Mouse (Mus musculus) spleen, postnatal 36 days (tissue): ENCODE data around the gene Col16a1.

ENCODE experiments used
- DNase-seq, 2 experiments: peaks; one replicate each; pipeline ENCODE4 v3.0.0; 2022; ENCODE audit warnings: low spot score in 2 of 2, mixed read lengths in 1 of 2

Col16a1 gene

DNA sequence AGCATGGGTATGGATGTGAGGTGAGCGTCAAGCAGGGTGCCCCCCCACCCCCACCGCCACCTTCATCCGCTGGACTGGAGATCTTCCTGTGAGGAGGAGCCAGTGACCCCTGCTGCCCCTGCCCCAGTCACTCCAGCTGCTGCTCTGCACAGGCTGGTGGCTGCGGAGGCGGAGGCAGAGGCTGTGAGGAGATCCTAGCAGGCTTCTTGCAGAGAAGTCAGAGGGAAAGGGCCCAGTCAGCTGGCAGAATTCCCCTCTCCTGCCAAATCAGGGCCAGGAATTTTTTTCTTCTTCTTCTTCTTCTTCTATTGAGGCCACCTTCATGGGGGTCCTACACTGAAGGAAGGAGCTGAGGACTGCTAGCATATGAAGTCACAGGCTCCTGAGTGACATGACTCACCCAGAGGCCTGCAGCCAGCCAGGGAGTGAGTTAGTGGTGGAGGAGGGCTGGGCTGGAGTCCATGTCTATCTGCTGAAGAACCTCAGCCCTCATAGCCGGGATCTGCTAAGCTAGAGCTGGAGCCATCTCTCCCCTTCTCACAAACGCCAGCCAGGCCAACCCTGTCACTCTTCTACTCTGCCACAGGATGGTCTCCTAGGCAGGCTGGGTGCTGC, 36.8 kb downstream of the Col16a1 start:
- no peak for DNase-seq

DNA sequence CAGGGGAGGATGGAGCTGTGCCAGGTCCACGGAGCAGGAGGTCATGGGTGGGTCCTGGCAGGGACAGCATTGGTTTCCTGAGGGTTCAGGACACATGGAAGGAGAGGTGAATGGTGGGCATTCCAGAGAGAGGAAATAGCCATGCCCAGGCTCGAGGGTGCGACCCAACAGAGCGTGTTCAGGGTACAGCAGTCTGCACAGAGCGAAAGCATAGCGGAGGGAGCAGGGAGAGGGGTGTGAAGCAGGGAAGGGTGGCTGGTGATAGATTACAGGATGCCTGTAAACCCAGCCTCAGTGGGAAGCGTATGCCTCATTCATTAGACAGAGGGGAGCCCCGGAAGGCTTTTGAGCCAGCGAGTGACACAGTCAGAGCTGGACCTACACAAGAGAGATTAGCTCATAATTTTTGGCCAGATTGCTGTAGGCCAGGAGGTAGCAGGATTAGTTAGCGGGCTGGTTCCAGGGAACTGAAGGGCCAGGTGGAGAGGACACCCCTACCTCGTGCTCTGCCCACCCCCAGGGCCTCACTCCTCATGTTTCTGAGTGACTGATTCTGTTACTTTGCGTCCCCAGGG, 37.7 kb downstream of the Col16a1 start:
- no peak for DNase-seq

DNA sequence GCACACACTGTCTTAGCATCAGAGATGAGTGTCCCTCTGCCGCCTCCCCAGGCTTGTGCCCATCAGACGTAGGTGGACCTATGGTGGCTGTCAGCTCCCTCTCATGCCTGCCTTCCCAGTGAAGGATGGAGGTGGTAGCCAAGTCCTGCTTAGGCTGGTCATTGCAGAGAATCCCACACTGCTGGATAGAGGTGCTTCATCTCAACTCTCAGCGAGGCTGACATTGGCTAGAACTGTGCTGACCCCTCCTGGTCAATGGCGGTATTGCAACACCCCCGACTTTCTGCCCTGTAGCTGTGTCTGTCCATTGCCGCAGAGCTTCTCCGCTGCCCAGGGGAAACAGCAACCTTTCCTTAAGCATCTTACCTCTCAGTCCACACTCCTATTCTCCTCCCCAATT, 39.7 kb downstream of the Col16a1 start:
- peak; percentile 70 to 72 for DNase-seq

DNA sequence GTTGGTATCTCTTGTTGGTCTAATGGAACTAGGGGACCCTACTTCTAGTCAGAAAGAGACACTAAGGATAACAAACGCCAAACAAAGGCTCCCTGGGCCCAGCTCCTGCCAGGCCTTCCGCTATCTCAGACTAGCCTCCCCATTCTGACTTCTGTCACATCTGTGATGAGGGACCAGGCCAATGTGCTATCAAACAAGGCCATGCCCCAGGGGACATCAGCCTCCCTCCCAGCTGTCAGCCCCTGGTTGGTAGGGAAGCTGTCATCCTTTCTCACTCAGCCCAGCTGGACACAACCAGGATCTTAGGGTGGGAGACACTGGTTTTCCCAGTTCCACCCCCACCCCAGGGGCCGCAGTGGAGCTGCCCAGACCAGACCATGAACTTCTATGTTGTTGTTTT, 47.5 kb downstream of the Col16a1 start:
- DNase-seq = no peak

DNA sequence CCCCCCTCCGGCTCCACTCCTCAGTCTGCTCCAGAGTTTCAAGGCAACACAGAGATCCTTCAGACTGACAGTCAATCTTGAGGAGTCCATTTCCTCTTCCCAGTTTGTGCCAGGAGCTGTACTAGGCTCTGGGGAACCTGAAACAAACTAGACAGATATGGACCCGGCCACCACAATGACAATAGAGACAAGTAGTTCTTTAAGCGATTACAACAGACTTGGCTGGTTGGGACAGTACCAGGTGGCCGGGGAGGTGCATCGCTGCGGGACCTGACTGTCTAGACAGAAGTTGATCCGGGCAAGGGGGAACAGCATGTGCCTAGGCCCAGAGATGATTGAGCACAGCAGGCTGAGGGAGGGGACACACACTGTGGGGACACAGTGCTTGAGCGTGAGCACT, 53.5 kb downstream of the Col16a1 start:
- DNase-seq = no peak

DNA sequence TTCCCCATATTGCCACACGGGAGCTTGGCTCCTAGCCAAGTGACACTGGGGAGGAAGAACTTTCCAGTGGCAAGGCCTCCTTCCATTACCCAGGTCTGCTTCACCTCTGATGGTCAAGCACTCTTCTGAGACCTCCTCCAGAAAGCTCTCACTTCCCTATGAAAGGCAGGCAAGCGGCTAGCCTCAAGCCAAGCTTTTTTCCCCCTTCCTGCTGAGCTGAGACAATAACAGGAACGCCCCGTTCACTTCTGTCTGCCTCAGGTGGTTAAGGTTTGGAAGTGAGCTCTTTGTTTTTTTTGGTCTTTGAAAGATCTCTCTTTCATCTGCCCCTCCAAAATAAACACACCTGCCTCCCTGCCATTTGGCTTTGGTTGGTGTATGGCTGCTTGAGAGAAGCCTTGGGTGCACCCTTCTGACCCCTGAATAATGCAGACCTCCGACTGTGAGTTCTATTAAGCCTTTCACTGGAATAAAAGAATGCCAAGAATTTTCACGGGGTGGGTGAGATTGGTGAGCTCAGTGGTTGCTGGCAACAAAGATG, 54.5 kb downstream of the Col16a1 start, which contains the start of gene Pef1:
Gene Pef1, plus strand, starts transcription at position 448 of the 541 bp plus-strand sequence.
- DNase-seq = no peak

DNA sequence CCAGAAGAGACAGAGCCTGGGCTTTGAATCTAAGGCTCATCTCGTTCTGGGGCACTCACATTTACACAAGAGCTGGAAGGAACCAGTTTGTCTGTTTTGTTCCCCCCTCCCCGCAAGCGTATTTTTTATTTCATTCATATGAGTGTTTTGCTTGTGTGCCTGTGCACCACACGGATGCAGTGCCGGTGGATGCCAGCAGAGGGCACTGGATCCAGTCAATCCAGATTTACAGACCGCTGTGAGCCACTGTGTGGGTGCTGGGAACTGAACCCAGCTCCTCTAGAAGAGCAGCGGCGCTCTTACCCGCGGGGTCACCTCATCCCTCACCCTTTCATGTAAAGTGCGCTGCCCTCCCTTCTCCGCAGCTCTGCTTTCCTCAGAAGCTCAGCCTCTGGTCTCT, 56.0 kb downstream of the Col16a1 start:
- no peak for DNase-seq

DNA sequence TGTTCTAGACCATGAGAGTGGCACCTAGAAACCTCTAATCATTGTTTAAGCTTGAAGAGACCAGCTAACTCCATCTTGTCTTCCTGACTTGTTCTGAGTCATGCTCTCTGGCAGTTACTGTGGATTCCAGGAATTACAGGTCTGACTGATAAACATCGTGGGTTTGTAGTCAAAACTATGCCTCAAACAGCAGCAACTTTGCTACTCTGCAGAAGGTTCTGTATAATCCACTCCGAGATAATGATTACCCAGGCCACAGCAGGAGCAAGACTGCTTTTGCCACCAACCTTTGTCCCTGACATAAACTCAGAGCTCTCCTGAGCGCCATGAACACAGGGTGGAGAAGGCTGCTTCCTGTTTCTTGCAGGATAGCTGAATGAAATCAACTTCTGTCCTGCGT, 56.9 kb downstream of the Col16a1 start:
- DNase-seq = no peak

DNA sequence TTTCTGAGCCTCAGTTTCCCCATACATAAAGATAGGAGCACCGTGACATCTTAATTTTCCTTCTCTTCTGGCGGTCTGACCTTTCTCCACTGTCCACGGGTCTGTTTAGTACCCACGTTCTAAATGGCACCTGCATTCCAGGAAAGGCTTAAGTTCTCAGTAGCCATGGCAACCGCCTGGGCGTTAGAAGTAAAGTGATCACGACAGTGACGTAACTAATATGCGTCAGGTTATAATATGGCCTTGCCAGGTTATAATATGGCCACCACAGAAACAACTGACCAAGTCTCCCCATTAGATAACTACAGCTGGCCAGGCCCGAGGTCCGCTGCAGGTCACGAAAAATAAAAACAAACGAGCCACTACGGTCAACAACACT, 59.4 kb downstream of the Col16a1 start:
- no peak for DNase-seq

DNA sequence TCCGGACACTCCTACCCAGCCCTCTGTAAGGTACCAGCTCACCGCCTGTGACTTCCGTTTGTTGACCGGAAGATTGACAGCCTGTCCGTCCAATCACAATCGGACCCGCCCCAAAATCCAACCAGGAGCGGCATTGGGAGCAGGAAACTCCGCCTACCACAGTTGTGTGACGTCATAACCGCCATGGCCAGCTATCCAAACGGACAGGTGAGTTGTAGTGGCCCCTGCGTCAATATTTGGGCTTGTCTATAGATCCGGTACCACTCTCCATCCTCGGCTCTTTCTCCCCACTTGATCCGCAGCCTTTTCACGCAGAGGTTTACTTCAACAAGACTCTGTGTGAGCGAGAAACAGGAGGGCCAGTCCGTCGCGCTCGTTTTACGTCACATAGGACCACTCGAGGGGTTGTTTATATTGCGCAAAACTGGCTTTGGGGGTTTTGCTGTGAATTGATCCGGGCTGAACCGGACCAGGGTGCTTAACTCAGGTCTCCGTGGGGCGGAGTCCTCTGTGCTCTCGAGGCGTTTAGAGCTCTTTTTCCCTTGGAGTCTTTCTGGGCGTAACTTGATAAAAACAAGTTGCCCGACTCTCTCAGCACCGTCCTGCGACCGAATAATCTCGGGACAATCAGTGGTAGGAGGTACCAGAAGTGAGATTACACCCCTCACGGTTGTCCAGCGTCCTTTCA, 59.9 kb downstream of the Col16a1 start:
- peak; percentile 97 to 99 for DNase-seq

DNA sequence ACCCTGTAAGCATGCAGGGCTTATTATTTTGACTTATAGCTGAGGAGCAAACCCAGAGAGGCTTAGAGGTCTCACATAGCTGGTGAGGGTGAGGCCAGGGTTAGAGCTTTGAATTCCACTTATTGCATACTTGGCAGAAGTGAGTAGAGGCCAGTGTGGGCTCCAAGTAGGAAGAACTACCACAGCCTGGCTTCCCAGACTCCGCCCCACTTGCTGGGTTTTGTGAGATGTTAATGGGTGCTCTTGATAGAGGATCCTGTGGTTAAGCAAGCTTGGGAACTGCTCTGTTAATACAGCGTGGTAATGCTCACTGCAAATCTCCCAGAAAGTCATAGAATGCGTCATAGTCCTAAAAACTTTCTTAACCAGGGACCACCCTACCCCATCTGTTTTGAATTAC, 61.3 kb downstream of the Col16a1 start:
- DNase-seq = no peak

DNA sequence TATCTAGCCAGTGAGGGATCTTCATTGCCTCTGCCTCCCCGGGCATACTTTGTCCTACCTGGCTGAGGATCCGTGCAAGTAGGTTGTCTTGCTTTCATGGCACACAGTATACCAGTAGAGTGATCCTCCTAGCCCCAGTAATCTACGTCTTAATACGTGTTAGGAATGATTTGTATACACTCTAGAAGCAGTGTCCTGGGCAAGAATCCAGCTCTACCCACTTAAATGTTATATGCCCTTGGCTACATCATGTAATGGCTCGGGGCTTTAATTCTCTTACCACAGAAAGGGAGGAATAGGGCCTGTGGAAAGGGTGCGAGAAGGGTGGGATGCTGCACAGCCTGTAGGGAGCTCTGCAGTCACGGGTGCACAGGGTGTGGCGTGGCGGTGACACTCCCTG, 62.0 kb downstream of the Col16a1 start:
- DNase-seq = no peak

DNA sequence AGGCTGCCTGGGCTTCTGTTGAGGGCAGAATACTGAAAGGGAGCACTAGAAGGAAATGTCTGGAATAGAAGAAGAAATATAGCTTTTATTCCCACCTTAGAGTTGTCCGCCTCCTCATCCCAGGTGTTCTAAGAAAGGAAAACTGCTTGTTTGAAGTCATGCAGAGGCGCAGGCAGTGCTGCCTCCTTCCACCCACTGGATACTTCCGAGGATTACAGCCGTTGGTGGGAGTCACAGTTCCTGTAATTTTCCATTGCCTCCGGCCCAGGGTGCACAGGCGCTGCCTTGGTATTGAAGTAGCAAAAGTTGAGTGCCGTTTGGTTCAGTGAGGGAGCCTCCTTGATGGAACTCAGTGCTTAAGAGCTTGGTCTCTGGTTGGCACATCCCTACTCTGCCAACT, 62.5 kb downstream of the Col16a1 start:
- no peak for DNase-seq

DNA sequence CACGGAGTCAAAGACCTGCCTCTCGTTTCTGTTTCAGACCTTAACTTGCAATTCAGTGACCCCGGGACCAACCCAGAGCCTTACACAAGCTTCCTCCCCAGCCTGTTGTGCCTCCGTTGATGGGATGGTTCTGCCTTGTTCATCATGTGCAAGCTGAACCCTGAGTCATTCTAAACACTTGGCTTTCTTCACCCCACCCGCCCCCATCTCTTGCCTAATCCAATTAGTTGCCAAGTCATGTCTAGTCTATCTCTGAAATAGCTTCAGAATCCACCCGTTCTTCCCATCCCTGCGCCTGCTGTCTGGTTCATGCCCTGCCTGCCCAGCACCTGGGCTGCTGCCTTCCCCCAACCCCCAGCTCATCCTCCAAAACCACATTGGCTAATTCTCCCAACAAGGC, 64.7 kb downstream of the Col16a1 start:
- peak in 1 of 2 experiments; percentile 37 for DNase-seq

DNA sequence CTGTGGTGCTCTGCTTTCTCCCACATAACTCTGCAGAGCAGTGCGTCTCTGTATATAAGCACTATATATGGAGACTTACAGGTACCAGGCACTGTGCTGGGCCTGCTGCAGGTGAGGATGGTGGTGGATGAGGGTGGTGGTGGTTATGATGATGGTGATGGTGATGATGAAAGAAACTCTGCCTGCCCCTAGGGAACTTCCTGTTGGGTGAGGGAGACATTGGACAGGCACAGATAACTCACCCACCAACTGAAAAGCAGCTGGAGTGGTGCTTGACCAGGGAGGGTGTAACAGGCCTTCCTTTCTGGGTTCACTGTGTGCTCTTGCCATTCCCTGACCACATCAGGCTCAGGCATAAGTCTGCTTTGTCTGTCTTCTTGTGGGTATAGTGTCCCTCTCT, 65.1 kb downstream of the Col16a1 start:
- no peak for DNase-seq

DNA sequence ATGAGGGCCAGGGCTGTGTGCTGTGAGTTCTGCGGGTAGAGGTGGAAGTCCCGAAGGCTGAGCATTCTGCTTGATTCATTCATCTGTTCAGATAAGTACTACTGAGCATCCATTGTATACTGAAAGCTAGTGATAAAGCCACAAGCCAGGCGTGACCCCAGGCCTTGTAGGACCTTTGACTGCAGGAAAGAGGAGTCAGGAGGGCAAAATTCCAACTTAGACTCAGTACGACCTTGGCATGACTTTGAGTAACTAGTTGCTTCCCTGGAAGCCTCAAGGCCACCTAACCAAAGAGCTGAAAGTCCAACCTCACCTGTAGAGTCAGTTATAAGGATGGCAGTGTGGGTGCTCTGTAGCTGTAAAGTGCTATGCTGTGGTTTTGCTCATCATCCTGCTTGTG, 73.1 kb downstream of the Col16a1 start:
- no peak for DNase-seq

DNA sequence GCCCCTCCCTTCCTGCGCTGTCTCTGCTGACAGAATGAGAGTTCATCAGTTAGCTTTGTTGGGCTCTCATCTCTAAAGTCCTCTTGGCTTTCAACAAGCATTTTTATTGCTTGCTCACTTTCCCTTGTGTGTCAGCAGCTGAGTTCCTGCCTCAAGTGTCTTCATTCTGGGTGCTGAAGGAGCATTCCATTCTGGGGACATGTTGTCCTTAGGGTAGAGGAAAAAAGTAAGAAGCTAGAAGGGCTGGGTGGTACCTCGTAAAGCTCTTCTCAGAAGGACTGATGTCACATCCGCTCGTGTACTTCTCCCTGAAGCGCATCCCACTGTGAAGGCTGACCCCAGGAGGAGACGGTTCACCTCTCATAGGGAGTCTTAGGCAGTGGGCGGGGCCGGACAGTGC, 73.9 kb downstream of the Col16a1 start:
- no peak for DNase-seq

DNA sequence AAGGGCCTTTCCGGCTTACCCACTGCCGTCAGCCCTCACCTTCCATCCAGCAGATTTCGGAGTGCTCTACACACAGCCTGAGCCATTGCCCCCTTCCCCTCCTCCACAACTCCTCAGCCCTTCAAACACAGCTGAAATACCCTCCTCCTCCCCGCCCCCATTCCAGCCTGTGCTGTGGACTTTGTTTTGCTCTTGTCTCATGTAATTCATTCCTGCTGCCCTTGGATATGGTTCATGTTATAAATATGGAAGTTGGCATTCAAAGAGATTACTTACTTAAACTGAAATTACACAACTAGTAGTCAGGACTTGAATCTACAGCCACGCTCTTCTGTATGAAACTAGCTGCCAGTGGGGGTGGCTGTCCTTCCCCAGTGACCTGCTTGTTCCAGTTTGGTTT, 75.4 kb downstream of the Col16a1 start:
- DNase-seq = no peak

DNA sequence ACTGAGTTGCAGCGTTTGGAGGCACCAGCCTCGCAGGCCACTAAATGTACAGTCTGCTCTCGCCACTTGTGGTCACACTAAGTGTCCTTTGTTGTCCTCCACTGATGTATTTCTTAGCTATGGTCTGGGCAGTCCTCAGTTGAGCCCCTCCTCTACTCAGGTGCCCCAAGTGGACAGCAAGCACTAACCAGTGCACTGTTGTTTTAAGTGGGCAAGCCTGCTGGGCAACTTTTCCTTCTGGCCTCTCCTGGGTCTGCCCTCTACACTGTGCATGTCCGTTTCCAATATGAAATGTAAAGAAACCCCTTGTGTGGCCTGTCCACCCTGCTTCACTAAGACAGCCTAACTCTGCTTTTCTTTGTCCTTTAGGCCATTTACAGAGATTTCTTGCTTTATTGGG, 76.5 kb downstream of the Col16a1 start:
- DNase-seq = no peak

DNA sequence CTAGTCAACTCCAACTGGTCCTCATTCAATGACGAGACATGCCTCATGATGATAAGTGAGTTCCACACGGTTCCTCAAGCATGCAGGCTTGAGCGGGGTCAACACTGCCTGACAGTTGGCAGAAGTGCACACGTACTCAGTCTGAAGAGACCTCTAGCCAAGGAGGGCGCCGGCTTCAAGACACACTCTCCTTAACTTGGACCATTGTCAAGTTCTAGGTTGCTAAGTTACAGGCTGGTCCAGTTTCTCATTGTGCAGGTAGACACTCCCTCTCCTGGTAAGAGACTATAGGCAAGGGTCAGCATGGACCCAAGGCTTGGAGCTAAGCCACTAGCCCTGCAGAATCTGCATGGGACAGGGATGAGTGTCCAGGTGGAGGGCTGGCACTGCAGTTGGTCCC, 77.5 kb downstream of the Col16a1 start:
- no peak for DNase-seq

DNA sequence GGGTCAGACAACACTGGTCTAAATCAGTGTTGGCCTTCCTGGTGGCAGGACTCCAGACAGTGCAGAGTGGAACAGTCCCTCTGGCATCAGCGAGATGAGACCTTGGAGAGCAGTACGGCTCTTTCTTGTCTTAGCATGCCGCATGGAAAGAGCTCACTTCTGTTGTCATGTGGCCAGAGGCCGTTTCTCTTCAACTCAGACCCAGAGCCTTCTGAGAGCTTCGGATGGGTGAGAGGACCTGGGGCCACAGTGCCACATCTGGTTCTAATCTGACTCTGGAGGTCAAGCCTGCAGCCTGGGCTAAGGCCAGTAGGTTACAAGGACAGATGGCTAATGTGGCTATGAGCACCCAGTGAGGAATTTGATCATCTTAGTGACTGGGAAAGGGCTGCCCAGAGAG, 78.3 kb downstream of the Col16a1 start:
- DNase-seq = no peak

DNA sequence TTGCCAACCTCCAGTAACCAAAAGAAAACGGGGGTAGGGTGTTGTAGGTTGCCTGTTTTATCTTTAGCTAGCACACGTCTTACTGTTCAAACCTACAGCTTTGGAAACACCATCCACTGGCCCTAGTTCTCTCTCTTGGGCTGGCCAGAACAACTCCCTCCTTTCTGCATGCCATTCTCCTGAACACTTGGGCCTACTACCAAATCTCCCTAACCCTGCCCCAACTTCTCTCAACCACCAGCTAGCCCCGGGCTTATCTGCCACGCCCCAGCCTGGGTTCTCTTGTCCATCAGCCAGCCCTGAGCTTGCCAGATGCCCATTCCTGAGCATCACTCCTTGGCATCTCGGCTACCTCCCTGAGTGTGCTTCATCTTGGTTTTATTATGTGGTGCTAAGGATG, 81.3 kb downstream of the Col16a1 start:
- no peak for DNase-seq

DNA sequence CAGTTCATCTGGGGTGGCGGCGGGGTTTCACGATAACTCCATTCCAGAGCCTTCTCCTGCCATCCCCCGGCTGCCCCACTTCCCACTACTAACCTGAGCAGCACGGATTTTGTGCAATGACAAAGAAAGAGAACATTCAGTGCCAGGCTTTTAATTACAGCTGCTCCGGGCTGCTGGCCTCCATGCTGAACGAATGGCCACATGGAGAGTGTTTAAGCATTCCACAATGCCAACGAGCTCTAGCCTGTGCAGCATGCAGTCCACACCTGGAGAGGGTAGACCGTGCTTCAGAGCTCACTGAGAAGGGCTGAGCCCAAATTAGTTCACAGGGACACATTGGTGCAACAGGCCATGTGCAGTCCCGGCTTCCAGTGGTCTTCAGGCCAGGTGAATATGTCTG, 82.4 kb downstream of the Col16a1 start:
- DNase-seq = no peak
